Mouse (Mus musculus) stomach, postnatal 0 days (tissue): ENCODE measurements around the gene Serhl.

Experiments used
- CTCF ChIP-seq: IDR thresholded peaks from 2 replicates; pipeline ENCODE4 v1.5.1; 2016; ENCODE audit warnings: antibody characterized with exemption, low read depth, mild to moderate bottlenecking, moderate library complexity
- EP300 ChIP-seq: optimal IDR thresholded peaks from 2 replicates; pipeline ENCODE3; 2016; ENCODE audit warnings: antibody characterized with exemption

GRCm38 (mm10) chr15:83148801-83149195, 59.5 kb downstream of the Serhl start:
- no peak for TF ChIP-seq CTCF
- TF ChIP-seq EP300: no peak
